Comparison of ENCODE assay signal across 8 mouse cellular contexts in genomic region chr17:46636831-46637523, GRCm38 (mm10). TPM values are rescaled to one million over a fixed set of nuclear protein-coding genes. Genes with fewer than 3 reads are reported as not detected.
A peak's percentile ranks its signal among the peaks of the same experiment; 100 is the strongest.
DNase-seq lines count a peak whose midpoint lies in the region; ATAC-seq and TF ChIP-seq lines count a peak whose summit lies in the region.

No protein-coding gene starts in this region.

- peak overlapping the region; percentile 18; the same call in 1 of the 2 replicates for H3K4me2 ChIP-seq in forebrain, embryonic 15.5 days (replicated peaks)
- no peak overlapping the region; the same call in 1 of the 2 replicates for H3K4me2 ChIP-seq in lung, postnatal 0 days (replicated peaks; ENCODE audit: low read depth, low read length)

- H3K4me1 ChIP-seq in forebrain, embryonic 15.5 days, result peaks cover 16% of the 10 kb centered on the region
- peaks cover 21% of the 10 kb centered on the region for H3K4me1 ChIP-seq in hindbrain, embryonic 10.5 days (replicated peaks)
- no peaks in the 10 kb centered on the region for H3K4me1 ChIP-seq in lung, postnatal 0 days (ENCODE audit: insufficient read depth, low read depth, low read length)

- 0 out of 2 replicates have a peak overlapping the region, but pooled peaks have one; percentile 5 for H3K9ac ChIP-seq in forebrain, embryonic 15.5 days (replicated peaks)
- H3K9ac ChIP-seq in lung, postnatal 0 days (replicated peaks; ENCODE audit: low read depth), result no peak overlapping the region

- ATAC-seq in forebrain, embryonic 15.5 days (replicated peaks), result peak; percentile 79
- ATAC-seq in lung, postnatal 0 days, result peak; percentile 66

- intact Hi-C loops in left cerebral cortex, adult 2 months (cut with DNase I), result loop anchor here (2.0 kb wide), 1 partner anchor 112 kb away; no protein-coding TSS in a partner anchor

- no peak for TF ChIP-seq EP300 in lung, postnatal 0 days (IDR thresholded peaks at IDR 0.05)

- no peak overlapping the region for H3K27ac ChIP-seq in left cerebral cortex, adult 2 months
- peak overlapping the region; percentile 66 for H3K27ac ChIP-seq in forebrain, embryonic 15.5 days (replicated peaks)
- peak overlapping the region; percentile 82 for H3K27ac ChIP-seq in hindbrain, embryonic 10.5 days
- no peak overlapping the region for H3K27ac ChIP-seq in lung, postnatal 0 days (ENCODE audit: low read length)

- H3K9me3 ChIP-seq in forebrain, embryonic 15.5 days, result no peaks in the 10 kb centered on the region
- H3K9me3 ChIP-seq in hindbrain, embryonic 10.5 days, result no peaks in the 10 kb centered on the region
- no peaks in the 10 kb centered on the region for H3K9me3 ChIP-seq in lung, postnatal 0 days (ENCODE audit: low read length)

- 11% methylated on average over 15 of the region's 15 CpGs for WGBS in forebrain, embryonic 15.5 days
- WGBS in hindbrain, embryonic 10.5 days, result 29% methylated on average over 15 of the region's 15 CpGs
- 16% methylated on average over 15 of the region's 15 CpGs for WGBS in lung, postnatal 0 days

- peak; percentile 74 for TF ChIP-seq CTCF in left cerebral cortex, adult 2 months (IDR thresholded peaks at IDR 0.05)
- peak; percentile 80 for TF ChIP-seq CTCF in brain, embryonic 14.5 days (IDR thresholded peaks at IDR 0.05; ENCODE audit: borderline replicate concordance, extremely low read depth, insufficient read depth, insufficient read length)
- TF ChIP-seq CTCF in lung, postnatal 0 days (IDR thresholded peaks at IDR 0.05), result peak; percentile 80

- no peaks in the 10 kb centered on the region for H3K27me3 ChIP-seq in forebrain, embryonic 15.5 days
- no peaks in the 10 kb centered on the region for H3K27me3 ChIP-seq in hindbrain, embryonic 10.5 days (ENCODE audit: insufficient read depth, poor library complexity, severe bottlenecking)
- no peaks in the 10 kb centered on the region for H3K27me3 ChIP-seq in lung, postnatal 0 days (replicated peaks; ENCODE audit: insufficient read depth, low read length)

- H3K4me3 ChIP-seq in left cerebral cortex, adult 2 months, result no peak overlapping the region
- peak overlapping the region; percentile 7; the same call in 1 of the 2 replicates for H3K4me3 ChIP-seq in forebrain, embryonic 15.5 days
- H3K4me3 ChIP-seq in hindbrain, embryonic 10.5 days, result peak overlapping the region; percentile 23
- no peak overlapping the region for H3K4me3 ChIP-seq in lung, postnatal 0 days (ENCODE audit: low read depth, low read length)

- peak; percentile 54 to 55 for DNase-seq in left cerebral cortex, adult 2 months (ENCODE audit: extremely low spot score in 1 of 2, low spot score in 2 of 2)
- no peak for DNase-seq in left cerebral cortex, adult 8-10 months (ENCODE audit: low spot score in 2 of 2)
- peak; percentile 89 for DNase-seq in brain, embryonic 14.5 days (ENCODE audit: low read depth)
- peak; percentile 49 for DNase-seq in hindbrain, embryonic 10.5 days (ENCODE audit: low spot score)
- DNase-seq in layer of hippocampus, adult 8-10 months (ENCODE audit: low spot score in 2 of 2), result peak; percentile 66 to 75
- peak; percentile 94 for DNase-seq in lung, postnatal 0 days (ENCODE audit: low spot score)
- DNase-seq in retina, postnatal 7 days (ENCODE audit: low read depth, low spot score), result peak; percentile 60

- H3K36me3 ChIP-seq in forebrain, embryonic 15.5 days, result peaks cover 43% of the 10 kb centered on the region
- peaks cover 67% of the 10 kb centered on the region for H3K36me3 ChIP-seq in hindbrain, embryonic 10.5 days
- peaks cover 14% of the 10 kb centered on the region; the same call in 1 of the 2 replicates for H3K36me3 ChIP-seq in lung, postnatal 0 days (ENCODE audit: insufficient read depth, low read length)

- no peak for TF ChIP-seq POLR2A in brain, embryonic 14.5 days (IDR thresholded peaks at IDR 0.05; ENCODE audit: borderline replicate concordance, extremely low read depth, insufficient read depth, insufficient read length, poor library complexity, severe bottlenecking)

RNA-seq across cellular contexts. Expression of gene Ptk7, which starts 7.7 kb away (rescaled TPM):
- 1 to 10 TPM; 8.3 to 9.4 TPM for total RNA-seq in left cerebral cortex, adult 2 months (2021)
- total RNA-seq in left cerebral cortex, adult 8-10 months (2022), result 10 to 100 TPM; 11.2 to 12.9 (median 11.8) TPM
- 22.9 and 38.7 TPM in 2 replicates for polyA plus RNA-seq in brain, embryonic 14.5 days (2012; rRNA removed)
- 32.1 and 33.0 TPM in 2 replicates for polyA plus RNA-seq in forebrain, embryonic 15.5 days (2015; fragmentation: Nextera tagmentation; extraction: Ambion mirVana)
- polyA plus RNA-seq in hindbrain, embryonic 10.5 days (2016; fragmentation: Nextera tagmentation; extraction: Ambion mirVana), result 67.2 and 76.8 TPM in 2 replicates
- 1 to 10 TPM; 8.2 to 9.2 (median 8.9) TPM for total RNA-seq in layer of hippocampus, adult 8-10 months (2022)
- 73.2 and 75.8 TPM in 2 replicates for polyA plus RNA-seq in lung, postnatal 0 days (2015; fragmentation: Nextera tagmentation; extraction: Ambion mirVana)

RNA-seq across cellular contexts. Expression of gene Klc4, which starts 8.8 kb away (rescaled TPM):
- 10 to 100 TPM; 21.9 to 24.4 TPM for total RNA-seq in left cerebral cortex, adult 2 months (2021)
- 10 to 100 TPM; 20.8 to 23.4 (median 22.5) TPM for total RNA-seq in left cerebral cortex, adult 8-10 months (2022)
- polyA plus RNA-seq in brain, embryonic 14.5 days (2012; rRNA removed), result 30.0 and 34.5 TPM in 2 replicates
- polyA plus RNA-seq in forebrain, embryonic 15.5 days (2015; fragmentation: Nextera tagmentation; extraction: Ambion mirVana), result 41.4 and 45.1 TPM in 2 replicates
- polyA plus RNA-seq in hindbrain, embryonic 10.5 days (2016; fragmentation: Nextera tagmentation; extraction: Ambion mirVana), result 35.3 and 38.1 TPM in 2 replicates
- 10 to 100 TPM; 18.9 to 21.8 (median 21.1) TPM for total RNA-seq in layer of hippocampus, adult 8-10 months (2022)
- polyA plus RNA-seq in lung, postnatal 0 days (2015; fragmentation: Nextera tagmentation; extraction: Ambion mirVana), result 36.5 and 38.4 TPM in 2 replicates

RNA-seq across cellular contexts. Expression of gene Mrpl2, which starts 9.1 kb away (rescaled TPM):
- total RNA-seq in left cerebral cortex, adult 2 months (2021), result 10 to 100 TPM; 49.1 to 53.2 TPM
- 10 to 100 TPM; 54.2 to 66.0 (median 59.1) TPM for total RNA-seq in left cerebral cortex, adult 8-10 months (2022)
- 47.2 and 53.1 TPM in 2 replicates for polyA plus RNA-seq in brain, embryonic 14.5 days (2012; rRNA removed)
- 73.7 and 81.9 TPM in 2 replicates for polyA plus RNA-seq in forebrain, embryonic 15.5 days (2015; fragmentation: Nextera tagmentation; extraction: Ambion mirVana)
- 115 and 119 TPM in 2 replicates for polyA plus RNA-seq in hindbrain, embryonic 10.5 days (2016; fragmentation: Nextera tagmentation; extraction: Ambion mirVana)
- 10 to 100 TPM; 43.7 to 60.5 (median 51.2) TPM for total RNA-seq in layer of hippocampus, adult 8-10 months (2022)
- polyA plus RNA-seq in lung, postnatal 0 days (2015; fragmentation: Nextera tagmentation; extraction: Ambion mirVana), result 69.2 and 88.6 TPM in 2 replicates

RNA-seq across cellular contexts. Expression of gene Cul7, which starts 13.2 kb away (rescaled TPM):
- 10 to 100 TPM; 25.9 to 30.0 TPM for total RNA-seq in left cerebral cortex, adult 2 months (2021)
- 10 to 100 TPM; 28.0 to 33.6 (median 32.5) TPM for total RNA-seq in left cerebral cortex, adult 8-10 months (2022)
- 69.4 and 88.5 TPM in 2 replicates for polyA plus RNA-seq in brain, embryonic 14.5 days (2012; rRNA removed)
- 35.9 and 36.5 TPM in 2 replicates for polyA plus RNA-seq in forebrain, embryonic 15.5 days (2015; fragmentation: Nextera tagmentation; extraction: Ambion mirVana)
- polyA plus RNA-seq in hindbrain, embryonic 10.5 days (2016; fragmentation: Nextera tagmentation; extraction: Ambion mirVana), result 40.7 and 45.5 TPM in 2 replicates
- 10 to 100 TPM; 22.6 to 26.4 (median 23.4) TPM for total RNA-seq in layer of hippocampus, adult 8-10 months (2022)
- polyA plus RNA-seq in lung, postnatal 0 days (2015; fragmentation: Nextera tagmentation; extraction: Ambion mirVana), result 21.8 and 22.1 TPM in 2 replicates

RNA-seq across cellular contexts. Expression of gene Rrp36, which starts 37.2 kb away (rescaled TPM):
- total RNA-seq in left cerebral cortex, adult 2 months (2021), result 10 to 100 TPM; 14.9 to 15.7 TPM
- total RNA-seq in left cerebral cortex, adult 8-10 months (2022), result 10 to 100 TPM; 16.6 to 19.3 (median 17.9) TPM
- 36.7 and 37.2 TPM in 2 replicates for polyA plus RNA-seq in brain, embryonic 14.5 days (2012; rRNA removed)
- polyA plus RNA-seq in forebrain, embryonic 15.5 days (2015; fragmentation: Nextera tagmentation; extraction: Ambion mirVana), result 49.5 and 49.9 TPM in 2 replicates
- polyA plus RNA-seq in hindbrain, embryonic 10.5 days (2016; fragmentation: Nextera tagmentation; extraction: Ambion mirVana), result 65.7 and 67.5 TPM in 2 replicates
- total RNA-seq in layer of hippocampus, adult 8-10 months (2022), result 10 to 100 TPM; 12.1 to 20.5 (median 17.0) TPM
- polyA plus RNA-seq in lung, postnatal 0 days (2015; fragmentation: Nextera tagmentation; extraction: Ambion mirVana), result 35.2 and 38.5 TPM in 2 replicates

Comparison
In these comparisons a context has a peak if more than half of its experiments do, and no peak if none do; other contexts are left out.
1. DNase-seq: peak in left cerebral cortex, adult 2 months (2 of 2), brain, embryonic 14.5 days (single experiment), hindbrain, embryonic 10.5 days (single experiment), layer of hippocampus, adult 8-10 months (2 of 2), lung, postnatal 0 days (single experiment) and retina, postnatal 7 days (single experiment); none in left cerebral cortex, adult 8-10 months (0 of 2).
2. H3K27ac ChIP-seq: peak in forebrain, embryonic 15.5 days (single experiment) and hindbrain, embryonic 10.5 days (single experiment); none in left cerebral cortex, adult 2 months (single experiment) and lung, postnatal 0 days (single experiment).
3. H3K4me3 ChIP-seq: peak in forebrain, embryonic 15.5 days (single experiment) and hindbrain, embryonic 10.5 days (single experiment); none in left cerebral cortex, adult 2 months (single experiment) and lung, postnatal 0 days (single experiment).
4. Peak in every context shown above with its lines, with median percentiles within 50 percentile points of each other: CTCF ChIP-seq.